Mouse (Mus musculus): ENCODE data around the gene Rhbdd1. TPM values are rescaled to one million over a fixed set of nuclear protein-coding genes. Genes with fewer than 3 reads are reported as not detected.

Gene Rhbdd1
- polyA plus RNA-seq, 1 experiment from 2014 or later, result 5.9 TPM

- H3K36me3 ChIP-seq (replicated peaks; ENCODE audit: insufficient read depth, low read length), result no peaks in the 10 kb centered on the region
- H3K27ac ChIP-seq (ENCODE audit: low read depth), result no peak overlapping the region
- no peak for DNase-seq
- no peaks in the 10 kb centered on the region for H3K4me1 ChIP-seq (ENCODE audit: insufficient read depth)
- H3K27me3 ChIP-seq (ENCODE audit: insufficient read depth, low read length), result no peaks in the 10 kb centered on the region
- H3K4me2 ChIP-seq (ENCODE audit: low read depth, low read length), result no peak overlapping the region
- WGBS (ENCODE audit: insufficient replicate concordance), result 41% methylated on average over 9 of the region's 9 CpGs
- H3K9ac ChIP-seq (replicated peaks), result no peak overlapping the region
- H3K9me3 ChIP-seq (ENCODE audit: low read length), result no peaks in the 10 kb centered on the region
- no peak overlapping the region for H3K4me3 ChIP-seq (ENCODE audit: low read depth, low read length)
- TF ChIP-seq EP300 (IDR thresholded peaks at IDR 0.05; ENCODE audit: low read depth) (no peak), CTCF (IDR thresholded peaks at IDR 0.05; ENCODE audit: low read depth) (no peak)
- ATAC-seq, result no peak
Measured at GRCm38 (mm10) chr1:82476746-82477145, 160.5 kb downstream of the Rhbdd1 start.

- TF ChIP-seq CTCF (IDR thresholded peaks at IDR 0.05; ENCODE audit: low read depth) (no peak), EP300 (IDR thresholded peaks at IDR 0.05; ENCODE audit: low read depth) (no peak)
- H3K27me3 ChIP-seq (ENCODE audit: insufficient read depth, low read length), result no peaks in the 10 kb centered on the region
- no peak for DNase-seq
- H3K4me2 ChIP-seq (ENCODE audit: low read depth, low read length), result no peak overlapping the region
- no peaks in the 10 kb centered on the region for H3K36me3 ChIP-seq (replicated peaks; ENCODE audit: insufficient read depth, low read length)
- no peak overlapping the region for H3K4me3 ChIP-seq (ENCODE audit: low read depth, low read length)
- no peaks in the 10 kb centered on the region for H3K9me3 ChIP-seq (ENCODE audit: low read length)
- H3K4me1 ChIP-seq (ENCODE audit: insufficient read depth), result no peaks in the 10 kb centered on the region
- WGBS (ENCODE audit: insufficient replicate concordance), result 73% methylated on average over 12 of the region's 12 CpGs
- no peak for ATAC-seq
- H3K27ac ChIP-seq (ENCODE audit: low read depth), result no peak overlapping the region
- no peak overlapping the region for H3K9ac ChIP-seq (replicated peaks)
Measured at GRCm38 (mm10) chr1:82479696-82480487, 163.6 kb downstream of the Rhbdd1 start.

- Histone ChIP-seq H3K9me3 (ENCODE audit: low read length) (no peaks in the 10 kb centered on the region), H3K4me2 (ENCODE audit: low read depth, low read length) (no peak overlapping the region), H3K27me3 (ENCODE audit: insufficient read depth, low read length) (no peaks in the 10 kb centered on the region), H3K9ac (replicated peaks) (no peak overlapping the region), H3K36me3 (replicated peaks; ENCODE audit: insufficient read depth, low read length) (no peaks in the 10 kb centered on the region), H3K4me3 (ENCODE audit: low read depth, low read length) (no peak overlapping the region), H3K4me1 (ENCODE audit: insufficient read depth) (no peaks in the 10 kb centered on the region), H3K27ac (ENCODE audit: low read depth) (no peak overlapping the region)
- 71% methylated on average over 7 of the region's 7 CpGs for WGBS (ENCODE audit: insufficient replicate concordance)
- TF ChIP-seq EP300 (IDR thresholded peaks at IDR 0.05; ENCODE audit: low read depth) (no peak), CTCF (IDR thresholded peaks at IDR 0.05; ENCODE audit: low read depth) (no peak)
- ATAC-seq (no peak), DNase-seq (no peak)
Measured at GRCm38 (mm10) chr1:82482371-82482770, 166.1 kb downstream of the Rhbdd1 start.

GRCm38 (mm10) chr1:82486371-82486770, 170.1 kb downstream of the Rhbdd1 start:
- Histone ChIP-seq H3K27me3 (ENCODE audit: insufficient read depth, low read length) (no peaks in the 10 kb centered on the region), H3K4me1 (ENCODE audit: insufficient read depth) (no peaks in the 10 kb centered on the region), H3K4me2 (ENCODE audit: low read depth, low read length) (no peak overlapping the region), H3K36me3 (replicated peaks; ENCODE audit: insufficient read depth, low read length) (no peaks in the 10 kb centered on the region), H3K27ac (ENCODE audit: low read depth) (no peak overlapping the region), H3K9ac (replicated peaks) (no peak overlapping the region), H3K9me3 (ENCODE audit: low read length) (no peaks in the 10 kb centered on the region), H3K4me3 (ENCODE audit: low read depth, low read length) (no peak overlapping the region)
- no peak for DNase-seq
- TF ChIP-seq CTCF (IDR thresholded peaks at IDR 0.05; ENCODE audit: low read depth) (no peak), EP300 (IDR thresholded peaks at IDR 0.05; ENCODE audit: low read depth) (no peak)
- WGBS (ENCODE audit: insufficient replicate concordance), result 65% methylated on average over 4 of the region's 4 CpGs
- no peak for ATAC-seq

GRCm38 (mm10) chr1:82491954-82492353, 175.7 kb downstream of the Rhbdd1 start:
- Histone ChIP-seq H3K36me3 (replicated peaks; ENCODE audit: insufficient read depth, low read length) (no peaks in the 10 kb centered on the region), H3K9ac (replicated peaks) (no peak overlapping the region), H3K4me2 (ENCODE audit: low read depth, low read length) (no peak overlapping the region), H3K4me3 (ENCODE audit: low read depth, low read length) (no peak overlapping the region), H3K27ac (ENCODE audit: low read depth) (no peak overlapping the region), H3K27me3 (ENCODE audit: insufficient read depth, low read length) (no peaks in the 10 kb centered on the region), H3K4me1 (ENCODE audit: insufficient read depth) (no peaks in the 10 kb centered on the region), H3K9me3 (ENCODE audit: low read length) (no peaks in the 10 kb centered on the region)
- no peak for ATAC-seq
- WGBS (ENCODE audit: insufficient replicate concordance), result 68% methylated on average over 2 of the region's 2 CpGs
- TF ChIP-seq EP300 (IDR thresholded peaks at IDR 0.05; ENCODE audit: low read depth) (no peak), CTCF (IDR thresholded peaks at IDR 0.05; ENCODE audit: low read depth) (no peak)
- DNase-seq, result no peak

Small RNAs within 50 kb of the gene (microRNA-seq; reads per million reads assigned to microRNA genes)
- gene Gm22112, result not detected

Other genes starting within 250 kb of the Rhbdd1 start
- 3.4 and 3.9 TPM in 2 replicates for gene Gm9747, start 83.3 kb upstream of the Rhbdd1 start, polyA plus RNA-seq (2015; fragmentation: Nextera tagmentation; extraction: Ambion mirVana)
- 1.2 and 1.4 TPM in 2 replicates for gene Irs1, start 25.0 kb upstream of the Rhbdd1 start, polyA plus RNA-seq (2015; fragmentation: Nextera tagmentation; extraction: Ambion mirVana)